Mouse (Mus musculus): ENCODE measurements at regions not wholly inside any gene's neighbourhood (a gene's known extent, or its start where the extent isn't known, plus 50 kb on each side); places are given as distances from the start of the nearest gene placed in this dataset.
A peak's percentile ranks its signal among the peaks of the same experiment; 100 is the strongest.

DNA sequence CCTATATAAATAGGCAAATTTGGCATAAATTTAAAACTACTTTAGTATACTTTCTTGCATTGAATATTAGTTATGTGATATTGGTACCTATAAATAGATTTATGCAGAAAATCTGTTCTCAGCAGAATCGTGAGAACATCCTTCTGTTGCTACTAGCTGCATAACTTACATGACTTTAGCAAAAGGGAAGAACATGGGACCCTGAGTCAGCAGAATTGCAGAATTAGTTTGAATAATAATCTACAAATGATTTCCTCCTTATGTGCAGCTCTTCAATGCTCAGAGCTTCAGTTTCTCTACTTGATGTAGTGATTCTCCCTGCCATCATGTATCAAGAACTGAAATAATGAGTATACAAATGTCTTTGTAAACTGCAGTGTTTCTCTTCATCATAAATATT is 436.2 kb downstream of the Synb start:
- TF ChIP-seq GATA4 (IDR thresholded peaks at IDR 0.05; ENCODE audit: insufficient replicate concordance, low read length): no peak

DNA sequence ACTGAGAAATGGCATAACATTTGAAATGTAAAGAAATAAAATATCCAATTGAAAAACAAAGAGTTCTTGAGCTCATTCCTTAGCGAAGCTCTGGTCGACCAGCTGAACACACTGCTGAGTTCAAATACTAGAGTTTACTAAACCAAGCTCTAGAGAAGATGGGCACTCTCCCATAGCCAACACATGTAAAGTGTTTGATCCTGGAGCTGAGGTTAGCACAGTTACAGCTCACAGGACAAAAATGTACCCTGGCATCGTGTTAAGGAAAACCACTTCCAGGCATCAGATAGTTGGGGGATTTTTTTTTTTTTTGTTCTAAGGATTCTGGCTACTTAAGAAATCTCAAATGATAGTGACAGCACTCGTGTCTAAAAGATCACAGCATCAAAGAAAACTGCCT is 445.6 kb downstream of the Synb start:
- TF ChIP-seq GATA4 (IDR thresholded peaks at IDR 0.05; ENCODE audit: insufficient replicate concordance, low read length): no peak

DNA sequence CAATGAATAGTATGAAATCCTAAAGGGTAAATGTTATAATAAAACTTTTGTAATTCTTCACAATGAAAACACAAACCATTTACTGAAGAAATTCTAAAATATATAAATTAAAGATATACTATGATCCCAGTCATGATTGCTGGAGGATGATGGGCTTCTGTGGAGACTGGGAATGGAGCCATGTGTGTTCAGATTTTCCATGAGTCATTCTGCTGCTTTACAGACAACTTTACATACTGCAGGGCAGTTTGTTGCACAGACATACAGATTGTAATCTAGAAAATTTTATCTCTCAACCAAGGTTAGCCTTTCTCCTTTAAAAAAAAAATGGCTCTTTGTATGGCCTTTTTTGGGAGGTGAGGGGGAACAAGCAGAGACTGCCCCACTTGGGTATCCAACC is 446.5 kb downstream of the Synb start:
- no peak for TF ChIP-seq GATA4 (IDR thresholded peaks at IDR 0.05; ENCODE audit: insufficient replicate concordance, low read length)

DNA sequence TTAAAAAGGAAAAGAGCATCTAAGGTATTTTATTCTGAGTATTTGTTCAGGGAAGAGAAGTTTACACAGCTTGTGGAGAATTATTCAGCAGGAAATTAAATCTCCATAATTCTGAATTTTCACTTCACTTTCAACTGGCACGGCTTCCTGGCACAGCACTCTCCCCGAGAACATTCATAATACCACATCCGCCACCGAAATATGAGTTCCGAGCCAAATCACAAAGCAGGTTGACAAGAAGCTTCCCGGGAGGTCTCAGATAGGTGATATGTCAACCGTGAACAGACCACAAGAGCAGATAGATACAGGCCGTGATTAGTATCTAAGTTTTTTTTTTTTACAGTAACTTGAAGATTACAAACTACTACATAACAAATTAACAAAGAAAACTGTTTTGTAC is 473.9 kb downstream of the Synb start:
- TF ChIP-seq GATA4 (IDR thresholded peaks at IDR 0.05; ENCODE audit: insufficient replicate concordance, low read length): no peak

DNA sequence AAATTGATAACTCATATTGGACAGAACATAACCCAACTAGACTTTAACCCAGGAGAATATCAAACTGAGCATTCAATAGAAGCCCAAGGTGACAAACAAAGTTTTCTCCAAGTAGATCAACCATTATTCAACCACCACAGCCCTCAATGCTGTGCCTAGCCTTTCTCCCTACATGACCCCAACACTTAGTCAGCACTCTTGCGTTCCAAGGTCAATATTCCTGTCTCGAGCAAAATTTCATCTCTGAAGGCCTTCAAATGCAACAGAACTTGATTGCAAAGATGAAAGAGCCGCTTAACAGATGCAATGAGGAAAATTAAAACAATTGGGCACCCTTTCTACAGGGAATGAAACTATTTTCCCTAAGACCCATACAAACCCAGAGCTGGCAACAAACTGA is 485.1 kb downstream of the Synb start:
- TF ChIP-seq GATA4 (IDR thresholded peaks at IDR 0.05; ENCODE audit: insufficient replicate concordance, low read length): no peak

- TF ChIP-seq GATA4 (IDR thresholded peaks at IDR 0.05; ENCODE audit: insufficient replicate concordance, low read length): no peak
Measured at GRCm38 (mm10) chr14:68807918-68808317, 486.2 kb downstream of the Synb start.

- TF ChIP-seq GATA4 (IDR thresholded peaks at IDR 0.05; ENCODE audit: insufficient replicate concordance, low read length): no peak
Measured at GRCm38 (mm10) chr14:68806646-68807045, 487.5 kb downstream of the Synb start.

DNA sequence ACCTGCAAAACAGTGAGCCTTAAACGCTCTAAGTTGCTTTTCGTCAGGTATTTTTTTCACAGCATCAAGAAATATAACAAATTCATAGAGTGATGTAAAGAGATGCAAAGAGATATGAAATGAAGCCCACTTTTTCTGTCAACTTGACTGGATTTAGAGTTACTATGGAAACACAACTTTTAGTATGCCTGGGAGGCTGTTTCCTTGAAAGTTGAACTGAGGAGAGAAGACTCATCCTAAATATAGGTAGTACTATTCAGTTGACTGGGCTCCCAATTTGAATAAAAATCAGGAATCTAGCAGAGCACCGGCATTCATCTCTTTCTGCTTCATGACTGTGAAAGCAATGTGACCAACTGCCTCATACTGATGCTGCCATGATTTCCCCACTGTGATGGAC is 509.7 kb downstream of the Synb start:
- TF ChIP-seq GATA4 (IDR thresholded peaks at IDR 0.05; ENCODE audit: insufficient replicate concordance, low read length): no peak

DNA sequence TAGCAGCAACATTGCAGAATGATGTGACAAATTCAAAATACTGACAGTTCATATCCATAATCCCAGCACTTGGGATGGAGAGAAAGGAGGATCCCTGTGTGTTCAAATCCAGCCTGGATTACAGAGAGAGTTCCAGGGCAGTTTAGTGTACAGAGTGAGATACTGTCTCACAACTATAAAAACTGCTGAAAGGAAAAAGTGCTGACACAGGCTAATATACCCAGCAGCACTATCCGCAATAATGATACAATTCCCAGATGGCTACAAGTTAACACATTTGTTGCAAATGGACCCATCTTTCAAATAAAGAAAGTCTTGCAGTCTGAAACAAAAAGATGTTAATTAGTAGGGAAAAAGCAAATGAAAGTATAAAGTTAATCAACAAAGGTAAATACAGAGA is 510.9 kb downstream of the Synb start:
- TF ChIP-seq GATA4 (IDR thresholded peaks at IDR 0.05; ENCODE audit: insufficient replicate concordance, low read length): no peak

GRCm38 (mm10) chr14:68770411-68770810 is 523.7 kb downstream of the Synb start:
- no peak for TF ChIP-seq GATA4 (IDR thresholded peaks at IDR 0.05; ENCODE audit: insufficient replicate concordance, low read length)

GRCm38 (mm10) chr14:68762916-68763315 is 531.2 kb downstream of the Synb start:
- peak; percentile 34; the same call in 1 of the 2 replicates for TF ChIP-seq GATA4 (IDR thresholded peaks at IDR 0.05; ENCODE audit: insufficient replicate concordance, low read length)

- no peak for TF ChIP-seq GATA4 (IDR thresholded peaks at IDR 0.05; ENCODE audit: insufficient replicate concordance, low read length)
Measured at GRCm38 (mm10) chr14:68744661-68745060, 549.4 kb downstream of the Synb start.

- no peak for TF ChIP-seq GATA4 (IDR thresholded peaks at IDR 0.05; ENCODE audit: insufficient replicate concordance, low read length)
Measured at GRCm38 (mm10) chr14:68738474-68738873, 555.6 kb downstream of the Synb start.

DNA sequence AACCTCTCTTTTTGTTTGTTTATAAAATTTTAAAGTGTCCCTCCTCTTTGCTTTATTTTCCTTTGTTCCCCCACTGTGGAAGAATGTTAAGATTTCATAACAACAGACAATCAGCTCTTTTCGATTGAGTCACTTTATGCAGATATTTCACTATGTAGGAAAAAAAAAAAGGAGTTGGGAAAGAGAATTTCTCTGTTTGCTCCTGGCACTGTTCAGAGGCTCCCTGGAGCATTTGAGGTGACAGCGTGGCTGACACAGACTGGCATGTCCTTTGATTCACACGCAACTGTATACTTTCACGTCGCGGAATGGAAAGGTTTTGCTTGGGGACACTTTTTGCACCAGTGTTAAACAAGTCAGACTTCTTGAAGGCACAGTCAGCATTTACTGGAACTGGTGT is 572.9 kb downstream of the Synb start:
- TF ChIP-seq GATA4 (IDR thresholded peaks at IDR 0.05; ENCODE audit: insufficient replicate concordance, low read length): no peak

- 0 out of 2 replicates have a peak, but pooled peaks have one; percentile 37 for TF ChIP-seq GATA4 (IDR thresholded peaks at IDR 0.05; ENCODE audit: insufficient replicate concordance, low read length)
Measured at GRCm38 (mm10) chr14:68719429-68720160, 574.5 kb downstream of the Synb start.

GRCm38 (mm10) chr14:68718846-68719245 is 575.3 kb downstream of the Synb start:
- TF ChIP-seq GATA4 (IDR thresholded peaks at IDR 0.05; ENCODE audit: insufficient replicate concordance, low read length): no peak
